Mouse (Mus musculus): ENCODE measurements around the gene Depdc1a. TPM values are rescaled to one million over a fixed set of nuclear protein-coding genes. Genes with fewer than 3 reads are reported as not detected.

Gene Depdc1a
- polyA plus RNA-seq, 1 experiment from 2014 or later: 38.9 TPM

Other genes starting within 250 kb of the Depdc1a start
- gene Rpe65, start 103.7 kb downstream of the Depdc1a start, polyA plus RNA-seq (2016; fragmentation: Nextera tagmentation; extraction: Ambion mirVana): not detected in 2 replicates